Mouse (Mus musculus): ENCODE data around the gene C1ql4. TPM values are rescaled to one million over a fixed set of nuclear protein-coding genes. Genes with fewer than 3 reads are reported as not detected.

The C1ql4 gene
- polyA plus RNA-seq, 1 experiment from 2014 or later = not detected

GRCm38 (mm10) chr15:99105238-99105637, 17.6 kb upstream of the C1ql4 start:
- no peak overlapping the region for H3K4me2 ChIP-seq (ENCODE audit: low read depth, low read length)
- no peak overlapping the region for H3K4me3 ChIP-seq (replicated peaks; ENCODE audit: low read length)
- H3K9ac ChIP-seq (ENCODE audit: low read length) = no peak overlapping the region
- no peaks in the 10 kb centered on the region for H3K9me3 ChIP-seq (replicated peaks; ENCODE audit: control insufficient read depth, low read length)
- H3K4me1 ChIP-seq (ENCODE audit: control insufficient read depth, insufficient read depth, low read length) = no peaks in the 10 kb centered on the region
- no peak overlapping the region for H3K27ac ChIP-seq (ENCODE audit: low read length)
- ATAC-seq (ENCODE audit: insufficient read depth, low FRiP score) = no peak
- 47% methylated on average over 7 of the region's 7 CpGs for WGBS
- no peaks in the 10 kb centered on the region for H3K36me3 ChIP-seq (ENCODE audit: control insufficient read depth, insufficient read depth, low read length)
- H3K27me3 ChIP-seq (ENCODE audit: control insufficient read depth, insufficient read depth, low read length) = no peaks in the 10 kb centered on the region

- Histone ChIP-seq H3K9me3 (replicated peaks; ENCODE audit: control insufficient read depth, low read length) (no peaks in the 10 kb centered on the region), H3K27me3 (ENCODE audit: control insufficient read depth, insufficient read depth, low read length) (peaks cover 43% of the 10 kb centered on the region), H3K27ac (ENCODE audit: low read length) (peak overlapping the region; percentile 87; the same call in 1 of the 2 replicates), H3K36me3 (ENCODE audit: control insufficient read depth, insufficient read depth, low read length) (no peaks in the 10 kb centered on the region), H3K4me3 (replicated peaks; ENCODE audit: low read length) (peak overlapping the region; percentile 41), H3K9ac (ENCODE audit: low read length) (no peak overlapping the region; the same call in 1 of the 2 replicates), H3K4me1 (ENCODE audit: control insufficient read depth, insufficient read depth, low read length) (peaks cover 22% of the 10 kb centered on the region), H3K4me2 (ENCODE audit: low read depth, low read length) (peak overlapping the region; percentile 66)
- WGBS = 45% methylated on average over 3 of the region's 3 CpGs
- no peak for ATAC-seq (ENCODE audit: insufficient read depth, low FRiP score)
These were observed 12.4 kb upstream of the C1ql4 start for GRCm38 (mm10) chr15:99099984-99100383.

DNA sequence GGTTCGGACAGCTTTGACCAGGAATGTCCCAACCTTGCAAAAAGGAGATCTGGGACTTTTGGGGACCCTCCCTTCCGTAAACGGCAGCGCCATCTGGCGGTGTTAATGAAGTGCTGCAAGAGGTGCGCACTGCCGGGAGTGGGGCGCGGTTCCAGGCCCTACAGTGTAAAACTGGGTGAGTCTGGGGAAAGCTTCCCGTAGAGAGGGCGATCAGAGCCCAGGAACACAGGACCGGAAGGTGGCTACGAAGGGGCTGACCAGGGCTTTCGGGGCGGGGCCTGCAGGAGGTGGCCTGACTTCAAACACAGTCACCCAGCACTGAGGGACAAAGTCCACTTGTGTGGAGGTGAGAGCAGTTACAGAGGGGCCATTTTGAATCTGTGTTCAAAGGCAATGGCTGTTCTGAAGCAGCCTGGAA, 11.5 kb upstream of the C1ql4 start:
- peaks cover 22% of the 10 kb centered on the region for H3K4me1 ChIP-seq (ENCODE audit: control insufficient read depth, insufficient read depth, low read length)
- H3K4me2 ChIP-seq (ENCODE audit: low read depth, low read length) = peak overlapping the region; percentile 66
- peak; percentile 92 for ATAC-seq (ENCODE audit: insufficient read depth, low FRiP score)
- no peaks in the 10 kb centered on the region for H3K36me3 ChIP-seq (ENCODE audit: control insufficient read depth, insufficient read depth, low read length)
- H3K9ac ChIP-seq (ENCODE audit: low read length) = peak overlapping the region; percentile 57
- H3K27me3 ChIP-seq (ENCODE audit: control insufficient read depth, insufficient read depth, low read length) = peaks cover 48% of the 10 kb centered on the region
- 2% methylated on average over 15 of the region's 15 CpGs for WGBS
- H3K27ac ChIP-seq (ENCODE audit: low read length) = peak overlapping the region; percentile 87
- no peaks in the 10 kb centered on the region for H3K9me3 ChIP-seq (replicated peaks; ENCODE audit: control insufficient read depth, low read length)
- peak overlapping the region; percentile 41 for H3K4me3 ChIP-seq (replicated peaks; ENCODE audit: low read length)

DNA sequence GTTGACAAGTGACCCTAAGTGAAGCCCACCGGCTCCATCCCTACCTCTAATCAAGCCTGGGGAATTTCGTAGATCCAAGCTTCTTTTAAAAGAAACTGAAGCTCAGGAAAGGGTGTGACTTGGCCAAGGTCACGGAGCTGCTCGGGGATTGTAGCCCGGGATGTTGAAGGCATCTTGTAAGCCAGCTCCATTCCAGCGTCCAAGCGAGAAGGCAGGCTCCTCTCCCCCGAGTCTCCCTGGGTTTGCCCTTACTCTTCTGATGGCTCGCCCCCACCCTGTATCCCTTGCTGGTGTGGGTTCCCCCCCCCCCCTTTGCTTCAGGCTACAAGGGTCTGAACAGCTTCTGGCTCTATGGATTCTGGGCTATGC, 10.9 kb upstream of the C1ql4 start:
- Histone ChIP-seq H3K36me3 (ENCODE audit: control insufficient read depth, insufficient read depth, low read length) (no peaks in the 10 kb centered on the region), H3K4me2 (ENCODE audit: low read depth, low read length) (peak overlapping the region; percentile 66), H3K9me3 (replicated peaks; ENCODE audit: control insufficient read depth, low read length) (no peaks in the 10 kb centered on the region), H3K27me3 (ENCODE audit: control insufficient read depth, insufficient read depth, low read length) (peaks cover 54% of the 10 kb centered on the region), H3K9ac (ENCODE audit: low read length) (peak overlapping the region; percentile 59), H3K4me1 (ENCODE audit: control insufficient read depth, insufficient read depth, low read length) (peaks cover 27% of the 10 kb centered on the region), H3K4me3 (replicated peaks; ENCODE audit: low read length) (peak overlapping the region; percentile 41), H3K27ac (ENCODE audit: low read length) (no peak overlapping the region)
- 2% methylated on average over 9 of the region's 9 CpGs for WGBS
- no peak for ATAC-seq (ENCODE audit: insufficient read depth, low FRiP score)

DNA sequence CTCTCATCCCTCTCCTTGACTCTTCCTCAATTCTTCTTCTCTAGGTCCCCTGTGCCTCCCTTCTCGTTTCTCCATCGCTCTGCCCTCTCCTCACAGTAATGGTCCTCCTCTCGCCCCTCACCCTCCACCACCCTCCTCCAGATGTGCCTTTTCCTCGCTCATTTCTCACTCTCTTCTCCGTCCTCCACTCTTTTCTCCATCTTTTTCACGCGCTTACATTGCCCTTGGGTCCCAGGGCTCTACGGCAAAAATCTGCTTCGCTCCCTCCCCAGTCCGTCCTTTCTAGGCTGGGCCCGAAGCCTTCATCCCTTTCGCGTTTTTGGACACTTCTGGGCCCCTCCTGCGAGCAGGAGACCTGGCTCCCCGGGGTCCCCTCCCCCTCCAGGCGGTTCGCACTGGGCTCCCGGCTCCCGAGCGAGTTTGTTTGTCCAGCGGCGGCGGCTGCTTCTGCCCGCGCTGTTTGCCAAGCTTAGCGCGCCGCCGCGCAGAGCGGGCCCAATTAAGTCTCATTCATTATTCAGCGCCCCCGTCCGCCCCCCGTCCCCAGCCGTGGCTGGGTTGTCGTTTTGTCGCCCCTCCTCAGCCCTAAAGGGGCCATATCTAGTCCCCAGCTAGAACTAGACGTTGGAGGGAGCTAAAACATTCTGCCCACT, 10.3 kb upstream of the C1ql4 start:
- H3K36me3 ChIP-seq (ENCODE audit: control insufficient read depth, insufficient read depth, low read length) = no peaks in the 10 kb centered on the region
- peaks cover 60% of the 10 kb centered on the region for H3K27me3 ChIP-seq (ENCODE audit: control insufficient read depth, insufficient read depth, low read length)
- peak overlapping the region; percentile 66 for H3K4me2 ChIP-seq (ENCODE audit: low read depth, low read length)
- H3K4me3 ChIP-seq (replicated peaks; ENCODE audit: low read length) = peak overlapping the region; percentile 41
- H3K4me1 ChIP-seq (ENCODE audit: control insufficient read depth, insufficient read depth, low read length) = peaks cover 30% of the 10 kb centered on the region
- H3K27ac ChIP-seq (ENCODE audit: low read length) = no peak overlapping the region
- peak overlapping the region; percentile 59 for H3K9ac ChIP-seq (ENCODE audit: low read length)
- ATAC-seq (ENCODE audit: insufficient read depth, low FRiP score) = no peak
- WGBS = under 1% methylated on average over 39 of the region's 39 CpGs
- H3K9me3 ChIP-seq (replicated peaks; ENCODE audit: control insufficient read depth, low read length) = no peaks in the 10 kb centered on the region

DNA sequence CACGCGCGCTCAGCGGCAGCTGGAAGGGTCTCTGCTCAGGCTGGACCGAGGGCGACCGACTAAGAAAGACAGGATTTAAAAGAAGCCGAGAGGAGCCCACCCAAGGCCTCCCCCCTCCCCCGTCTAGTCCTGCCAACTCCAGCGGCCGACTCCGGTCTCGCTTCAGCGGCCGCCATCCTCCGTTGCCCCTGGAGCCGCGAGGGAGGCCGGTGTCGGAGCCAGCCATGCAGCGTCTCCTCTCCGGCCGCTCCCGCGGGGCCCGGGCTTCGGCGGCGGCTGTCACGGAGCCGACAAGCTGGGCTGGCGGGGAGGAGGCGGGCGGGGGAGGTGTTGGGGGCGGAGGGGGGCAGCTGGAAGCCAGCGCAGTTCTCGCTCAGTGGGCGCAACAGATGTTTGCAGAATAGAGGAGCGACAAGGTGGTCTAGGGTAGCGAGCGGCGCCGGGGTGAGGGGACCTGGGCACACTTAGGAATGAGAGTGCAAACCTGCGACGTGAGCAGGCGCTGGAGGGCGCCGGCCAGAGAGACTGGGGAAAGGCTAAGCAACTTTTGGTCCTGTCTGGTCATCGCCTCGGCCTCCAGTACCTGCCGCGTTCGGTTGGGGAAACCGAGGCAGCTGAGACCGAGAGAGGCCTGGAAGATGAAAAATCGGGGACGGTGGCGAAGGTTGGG, 9.3 kb upstream of the C1ql4 start:
- under 1% methylated on average over 58 of the region's 58 CpGs for WGBS
- H3K27ac ChIP-seq (ENCODE audit: low read length) = no peak overlapping the region
- H3K36me3 ChIP-seq (ENCODE audit: control insufficient read depth, insufficient read depth, low read length) = no peaks in the 10 kb centered on the region
- H3K4me1 ChIP-seq (ENCODE audit: control insufficient read depth, insufficient read depth, low read length) = peaks cover 30% of the 10 kb centered on the region
- peak overlapping the region; percentile 59 for H3K9ac ChIP-seq (ENCODE audit: low read length)
- H3K27me3 ChIP-seq (ENCODE audit: control insufficient read depth, insufficient read depth, low read length) = peaks cover 70% of the 10 kb centered on the region
- peak overlapping the region; percentile 66 for H3K4me2 ChIP-seq (ENCODE audit: low read depth, low read length)
- H3K9me3 ChIP-seq (replicated peaks; ENCODE audit: control insufficient read depth, low read length) = no peaks in the 10 kb centered on the region
- no peak for ATAC-seq (ENCODE audit: insufficient read depth, low FRiP score)
- H3K4me3 ChIP-seq (replicated peaks; ENCODE audit: low read length) = peak overlapping the region; percentile 41

- no peak for ATAC-seq (ENCODE audit: insufficient read depth, low FRiP score)
- no peak overlapping the region for H3K27ac ChIP-seq (ENCODE audit: low read length)
- H3K9me3 ChIP-seq (replicated peaks; ENCODE audit: control insufficient read depth, low read length) = no peaks in the 10 kb centered on the region
- H3K27me3 ChIP-seq (ENCODE audit: control insufficient read depth, insufficient read depth, low read length) = peaks cover 74% of the 10 kb centered on the region
- H3K4me1 ChIP-seq (ENCODE audit: control insufficient read depth, insufficient read depth, low read length) = peaks cover 30% of the 10 kb centered on the region
- WGBS = 6% methylated on average over 24 of the region's 24 CpGs
- H3K36me3 ChIP-seq (ENCODE audit: control insufficient read depth, insufficient read depth, low read length) = no peaks in the 10 kb centered on the region
- peak overlapping the region; percentile 66 for H3K4me2 ChIP-seq (ENCODE audit: low read depth, low read length)
- peak overlapping the region; percentile 59 for H3K9ac ChIP-seq (ENCODE audit: low read length)
- H3K4me3 ChIP-seq (replicated peaks; ENCODE audit: low read length) = peak overlapping the region; percentile 41
These were observed 8.6 kb upstream of the C1ql4 start for GRCm38 (mm10) chr15:99096061-99096793.

DNA sequence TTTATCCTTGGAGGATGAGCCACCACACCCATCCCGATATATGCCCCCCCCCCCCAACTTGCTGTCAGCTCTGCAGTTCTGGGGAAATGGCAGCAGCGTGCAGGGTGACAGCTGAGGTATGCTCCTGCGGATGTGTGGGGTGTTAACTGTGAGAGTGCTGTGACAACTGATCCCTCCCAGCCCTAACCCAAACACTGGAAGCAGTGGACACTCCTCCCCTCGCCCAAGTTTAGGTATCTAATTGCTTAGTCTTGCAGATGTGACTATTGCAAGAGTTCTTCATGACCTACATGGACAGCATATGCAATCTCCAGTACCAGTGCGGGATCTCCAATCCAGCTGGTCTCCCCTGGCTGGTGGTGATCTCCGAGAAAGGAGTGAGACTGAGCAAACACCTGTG, 7.7 kb upstream of the C1ql4 start:
- Histone ChIP-seq H3K4me3 (replicated peaks; ENCODE audit: low read length) (no peak overlapping the region), H3K9me3 (replicated peaks; ENCODE audit: control insufficient read depth, low read length) (no peaks in the 10 kb centered on the region), H3K27ac (ENCODE audit: low read length) (no peak overlapping the region), H3K36me3 (ENCODE audit: control insufficient read depth, insufficient read depth, low read length) (no peaks in the 10 kb centered on the region), H3K4me2 (ENCODE audit: low read depth, low read length) (no peak overlapping the region), H3K4me1 (ENCODE audit: control insufficient read depth, insufficient read depth, low read length) (peaks cover 30% of the 10 kb centered on the region), H3K27me3 (ENCODE audit: control insufficient read depth, insufficient read depth, low read length) (peaks cover 82% of the 10 kb centered on the region), H3K9ac (ENCODE audit: low read length) (no peak overlapping the region)
- ATAC-seq (ENCODE audit: insufficient read depth, low FRiP score) = no peak
- WGBS = 12% methylated on average over 6 of the region's 6 CpGs
